Mouse (Mus musculus): ENCODE measurements around the gene Grin2b.

GRCm38 (mm10) chr6:135687926-135688325 lies 485.4 kb downstream of the Grin2b start:
- TF ChIP-seq MYOG (IDR thresholded peaks at IDR 0.05; ENCODE audit: control insufficient read depth, extremely low read depth, insufficient read length) (no peak), CTCF (IDR thresholded peaks at IDR 0.05; ENCODE audit: control insufficient read depth, insufficient read depth, insufficient read length) (no peak), MYOD1 (IDR thresholded peaks at IDR 0.05; ENCODE audit: control insufficient read depth, insufficient read length, low read depth) (no peak), USF1 (IDR thresholded peaks at IDR 0.05; ENCODE audit: low read depth) (no peak), MAX (IDR thresholded peaks at IDR 0.05) (no peak), FOSL1 (IDR thresholded peaks at IDR 0.05; ENCODE audit: insufficient read depth, low read length, poor library complexity, severe bottlenecking) (no peak), CEBPB (IDR thresholded peaks at IDR 0.05; ENCODE audit: low read depth) (no peak)
